Mouse (Mus musculus): ENCODE data around the gene Washc1.

GRCm38 (mm10) chr17:66131212-66131611, 19.9 kb downstream of the Washc1 start:
- TF ChIP-seq GATA1 (IDR thresholded peaks at IDR 0.05; ENCODE audit: borderline replicate concordance, low read length) (no peak), CTCF (IDR thresholded peaks at IDR 0.05; ENCODE audit: low read depth, low read length) (no peak), POLR2AphosphoS5 (IDR thresholded peaks at IDR 0.05; ENCODE audit: insufficient replicate concordance, low read depth, low read length) (no peak), TAL1 (conservative IDR thresholded peaks at IDR 0.05; ENCODE audit: low read depth, low read length) (no peak), GATA2 (IDR thresholded peaks at IDR 0.05; ENCODE audit: borderline replicate concordance, low read depth, low read length) (no peak)

All from G1E (cell line).